Mouse (Mus musculus): ENCODE measurements around the gene Gart. TPM values are rescaled to one million over a fixed set of nuclear protein-coding genes. Genes with fewer than 3 reads are reported as not detected.

Gart gene
- polyA plus RNA-seq (2016; fragmentation: Nextera tagmentation; extraction: Ambion mirVana), result 118 and 124 TPM in 2 replicates

GRCm38 (mm10) chr16:91646681-91647419 is at the start of gene Gart:
Gene Gart, minus strand, starts transcription at chr16:91646952.
- Histone ChIP-seq H3K4me1 (peaks cover 19% of the 10 kb centered on the region), H3K4me3 (replicated peaks) (peak within 1 kb of the TSS; percentile 80), H3K9ac (peak within 1 kb of the TSS; percentile 87), H3K4me2 (peak within 1 kb of the TSS; percentile 95), H3K27me3 (no peaks in the 10 kb centered on the region), H3K27ac (peak within 1 kb of the TSS; percentile 98), H3K36me3 (replicated peaks) (peaks cover 14% of the 10 kb centered on the region), H3K9me3 (no peaks in the 10 kb centered on the region)
- under 1% methylated on average over 59 of the region's 59 CpGs for WGBS
- peak; percentile 90 for ATAC-seq (ENCODE audit: low FRiP score)

- H3K4me1 ChIP-seq, result no peaks in the 10 kb centered on the region
- no peaks in the 10 kb centered on the region for H3K9me3 ChIP-seq
- H3K27me3 ChIP-seq, result no peaks in the 10 kb centered on the region
- 83% methylated on average over 8 of the region's 8 CpGs for WGBS
- no peak overlapping the region for H3K4me3 ChIP-seq (replicated peaks)
- H3K36me3 ChIP-seq (replicated peaks), result peaks cover 29% of the 10 kb centered on the region
- ATAC-seq (ENCODE audit: low FRiP score), result no peak
- no peak overlapping the region for H3K27ac ChIP-seq
- no peak overlapping the region for H3K4me2 ChIP-seq
- H3K9ac ChIP-seq, result no peak overlapping the region
These were observed 48.5 kb upstream of the Gart start for GRCm38 (mm10) chr16:91695108-91695755.

DNA sequence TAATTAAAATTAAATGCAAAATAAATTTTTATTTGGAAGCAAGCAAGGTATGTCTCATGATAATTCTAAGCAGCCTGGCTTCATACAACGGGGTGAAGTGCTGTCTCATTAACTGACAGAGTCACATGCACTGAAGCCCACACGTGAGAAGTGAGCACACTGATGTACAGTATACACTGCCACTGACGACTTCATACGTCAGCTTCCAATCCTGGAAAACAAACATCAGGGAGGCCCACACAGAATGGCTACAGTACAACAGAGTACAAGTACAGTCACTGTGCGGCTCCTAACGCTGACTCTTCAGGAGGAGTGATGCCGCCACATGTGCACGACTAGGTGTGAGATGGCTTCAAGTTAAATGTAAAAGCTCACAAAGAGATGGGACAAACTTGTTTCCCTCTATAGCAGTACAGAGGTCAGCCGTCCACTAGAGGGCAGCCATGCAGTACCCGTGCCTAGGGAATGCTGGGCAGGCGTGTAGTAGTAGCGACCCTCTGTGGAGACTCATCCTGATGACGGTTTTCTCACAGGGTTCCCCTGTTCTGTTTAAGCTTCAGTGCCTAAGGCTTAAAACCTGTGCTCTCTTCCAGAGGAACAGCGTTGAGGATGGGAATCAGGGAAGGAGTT is 47.8 kb upstream of the Gart start:
- ATAC-seq (ENCODE audit: low FRiP score), result peak; percentile 93
- no peak overlapping the region for H3K4me3 ChIP-seq (replicated peaks)
- H3K36me3 ChIP-seq (replicated peaks), result peaks cover 26% of the 10 kb centered on the region
- WGBS, result 31% methylated on average over 14 of the region's 14 CpGs
- peaks cover 6% of the 10 kb centered on the region; the same call in 1 of the 2 replicates for H3K4me1 ChIP-seq
- no peak overlapping the region for H3K9ac ChIP-seq
- no peaks in the 10 kb centered on the region for H3K27me3 ChIP-seq
- H3K9me3 ChIP-seq, result no peaks in the 10 kb centered on the region
- H3K4me2 ChIP-seq, result no peak overlapping the region
- no peak overlapping the region for H3K27ac ChIP-seq

DNA sequence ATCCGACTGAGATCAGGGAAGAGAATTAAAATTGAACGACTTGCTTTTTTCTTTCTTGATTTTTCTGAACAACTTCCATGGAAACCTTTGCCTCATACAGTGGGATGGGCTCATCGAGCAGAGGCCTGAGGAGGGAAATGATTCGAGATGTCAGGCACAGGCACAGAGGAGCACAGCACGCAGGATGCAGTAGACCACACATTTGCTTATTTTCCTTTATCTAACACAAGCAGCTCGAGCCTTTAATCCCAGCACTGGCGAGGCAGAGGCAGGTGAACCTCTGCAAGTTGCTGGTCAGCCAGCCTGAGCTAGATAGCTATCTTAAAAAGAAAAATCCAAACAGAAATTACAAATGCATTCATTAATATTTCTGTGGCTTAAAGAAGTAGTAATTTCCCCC is 43.0 kb upstream of the Gart start:
- Histone ChIP-seq H3K4me1 (peaks cover 20% of the 10 kb centered on the region), H3K4me2 (0 out of 2 replicates have a peak overlapping the region, but pooled peaks have one; percentile 85), H3K27ac (no peak overlapping the region), H3K9me3 (no peaks in the 10 kb centered on the region), H3K36me3 (replicated peaks) (peaks cover 13% of the 10 kb centered on the region), H3K4me3 (replicated peaks) (no peak overlapping the region), H3K27me3 (no peaks in the 10 kb centered on the region), H3K9ac (no peak overlapping the region)
- WGBS, result 47% methylated on average over 7 of the region's 7 CpGs
- no peak for ATAC-seq (ENCODE audit: low FRiP score)

- ATAC-seq (ENCODE audit: low FRiP score), result peak; percentile 100
- under 1% methylated on average over 54 of the region's 71 CpGs for WGBS
- peak within 1 kb of the TSS; percentile 88 for H3K27ac ChIP-seq
These were observed 42.0 kb upstream of the Gart start, which contains the start of gene Donson for GRCm38 (mm10) chr16:91688619-91689334. Gene Donson, minus strand, starts transcription at chr16:91688770.

GRCm38 (mm10) chr16:91688023-91688618 is 41.4 kb upstream of the Gart start:
- Histone ChIP-seq H3K9me3 (no peaks in the 10 kb centered on the region), H3K9ac (peak overlapping the region; percentile 95), H3K4me2 (peak overlapping the region; percentile 85), H3K27ac (peak overlapping the region; percentile 88), H3K36me3 (replicated peaks) (peaks cover 28% of the 10 kb centered on the region), H3K4me3 (replicated peaks) (peak overlapping the region; percentile 91), H3K4me1 (peaks cover 20% of the 10 kb centered on the region), H3K27me3 (no peaks in the 10 kb centered on the region)
- ATAC-seq (ENCODE audit: low FRiP score), result peak; percentile 67
- 1% methylated on average over 42 of the region's 51 CpGs for WGBS

More at GRCm38 (mm10) chr16:91688619-91689334, 42.0 kb upstream of the Gart start, which contains the start of gene Donson:
- no peaks in the 10 kb centered on the region for H3K27me3 ChIP-seq
- H3K4me1 ChIP-seq, result peaks cover 20% of the 10 kb centered on the region
- H3K9me3 ChIP-seq, result no peaks in the 10 kb centered on the region
- H3K36me3 ChIP-seq (replicated peaks), result peaks cover 24% of the 10 kb centered on the region
- H3K4me2 ChIP-seq, result peak within 1 kb of the TSS; percentile 85
- peak within 1 kb of the TSS; percentile 91 for H3K4me3 ChIP-seq (replicated peaks)
- H3K9ac ChIP-seq, result peak within 1 kb of the TSS; percentile 95

DNA sequence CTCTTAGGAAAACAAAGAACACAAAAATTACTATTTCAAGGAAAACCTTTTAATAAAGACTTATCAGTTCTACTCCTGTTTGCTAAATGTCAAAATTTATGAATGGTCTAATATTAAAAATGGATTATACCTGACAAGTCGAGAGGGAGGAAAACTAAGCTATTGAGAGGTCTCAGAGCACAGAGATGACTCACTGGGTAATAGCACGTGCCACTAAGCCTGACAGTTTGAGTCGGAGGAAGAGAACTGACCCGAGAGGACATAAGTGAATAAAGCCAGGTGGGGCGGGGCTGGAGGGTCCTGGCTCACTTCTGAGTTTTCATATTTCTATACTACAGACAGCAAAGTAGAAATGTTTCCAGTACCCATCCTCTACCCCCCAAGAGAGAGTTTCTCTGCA is 39.6 kb upstream of the Gart start:
- Histone ChIP-seq H3K4me3 (replicated peaks) (no peak overlapping the region), H3K36me3 (replicated peaks) (peaks cover 44% of the 10 kb centered on the region), H3K27me3 (no peaks in the 10 kb centered on the region), H3K9me3 (no peaks in the 10 kb centered on the region), H3K27ac (no peak overlapping the region), H3K9ac (no peak overlapping the region), H3K4me1 (peaks cover 20% of the 10 kb centered on the region), H3K4me2 (no peak overlapping the region)
- WGBS, result 84% methylated on average over 5 of the region's 5 CpGs
- ATAC-seq (ENCODE audit: low FRiP score), result no peak

DNA sequence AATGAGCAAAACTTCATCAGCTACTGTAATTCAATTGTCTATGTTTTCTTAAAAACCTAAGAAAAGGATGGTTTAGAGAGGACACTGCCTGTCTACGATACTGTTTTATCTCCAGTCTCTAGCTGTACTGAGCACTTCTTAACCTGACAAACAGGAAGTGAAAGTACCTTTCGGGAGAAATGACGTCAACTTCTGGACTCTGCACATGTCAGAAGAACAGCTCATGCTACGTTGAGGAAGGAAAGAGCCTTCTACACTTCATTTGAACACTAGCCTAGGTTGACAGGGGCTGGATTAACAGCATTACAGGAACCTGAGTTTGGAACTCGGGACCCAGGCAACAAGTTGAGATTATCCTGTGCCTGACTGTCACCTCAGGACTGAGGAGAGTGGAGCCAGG is 38.8 kb upstream of the Gart start:
- no peak overlapping the region for H3K4me3 ChIP-seq (replicated peaks)
- H3K27ac ChIP-seq, result no peak overlapping the region
- no peak for ATAC-seq (ENCODE audit: low FRiP score)
- peaks cover 20% of the 10 kb centered on the region for H3K4me1 ChIP-seq
- H3K4me2 ChIP-seq, result no peak overlapping the region
- WGBS, result 90% methylated on average over 5 of the region's 5 CpGs
- H3K9me3 ChIP-seq, result no peaks in the 10 kb centered on the region
- peaks cover 44% of the 10 kb centered on the region for H3K36me3 ChIP-seq (replicated peaks)
- no peaks in the 10 kb centered on the region for H3K27me3 ChIP-seq
- no peak overlapping the region for H3K9ac ChIP-seq

DNA sequence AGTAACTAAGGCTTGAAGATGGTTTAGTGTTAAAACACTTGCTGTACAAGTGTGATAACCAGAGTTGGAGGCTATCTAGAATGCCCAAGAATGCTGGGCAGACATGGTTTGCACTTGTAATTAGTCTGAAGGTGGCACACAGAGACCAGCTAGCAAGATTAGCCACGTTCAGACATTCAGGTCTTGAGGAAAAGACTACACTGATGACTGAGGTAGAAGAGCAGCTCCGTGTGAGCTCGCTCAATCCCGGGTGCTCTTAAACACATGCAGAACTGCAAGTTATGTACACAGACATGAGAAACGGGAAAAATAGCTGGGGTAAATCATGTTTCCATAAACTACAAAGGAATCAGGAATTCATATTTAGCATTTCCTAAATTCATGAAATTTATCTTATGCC is 33.9 kb upstream of the Gart start:
- Histone ChIP-seq H3K9me3 (no peaks in the 10 kb centered on the region), H3K27ac (no peak overlapping the region), H3K4me3 (replicated peaks) (no peak overlapping the region), H3K9ac (no peak overlapping the region), H3K27me3 (no peaks in the 10 kb centered on the region), H3K4me1 (no peaks in the 10 kb centered on the region), H3K36me3 (replicated peaks) (peaks cover 79% of the 10 kb centered on the region), H3K4me2 (no peak overlapping the region)
- no peak for ATAC-seq (ENCODE audit: low FRiP score)
- 86% methylated on average over 5 of the region's 5 CpGs for WGBS

DNA sequence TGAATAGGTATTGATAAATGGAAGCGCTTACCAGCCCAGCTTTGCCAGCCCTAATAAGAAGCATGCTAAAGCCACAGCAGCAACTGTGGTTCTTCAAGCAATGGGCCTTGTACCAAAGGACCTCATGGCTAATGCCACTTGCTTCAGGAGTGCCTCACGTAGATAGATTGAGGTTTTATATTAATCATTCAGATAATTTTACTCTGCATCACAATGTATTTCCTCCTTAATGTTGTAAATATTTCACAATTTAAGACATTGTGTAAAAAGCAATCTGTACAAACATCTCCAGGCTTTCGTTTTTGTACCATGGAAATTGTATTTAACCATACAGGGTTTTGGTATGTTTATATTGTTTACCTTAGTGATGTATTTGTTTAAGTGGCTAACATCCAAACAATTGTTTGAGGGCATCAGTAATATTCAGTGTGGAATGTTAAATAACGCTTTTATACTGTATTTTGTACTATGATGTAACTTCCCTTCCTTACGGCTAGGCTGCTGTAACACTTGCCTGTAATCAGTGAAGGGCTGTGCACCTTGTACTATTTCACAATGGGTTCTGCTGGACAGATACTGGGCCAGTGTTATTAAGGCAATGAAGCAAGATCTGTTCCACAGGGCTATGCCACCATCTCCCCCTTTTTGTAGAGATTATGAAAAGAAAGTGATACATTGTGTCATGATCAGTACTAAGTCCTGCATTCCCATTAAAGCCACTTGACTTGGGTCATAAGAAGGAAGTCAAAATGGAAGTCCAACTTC is 31.6 kb upstream of the Gart start:
- WGBS, result 93% methylated on average over 5 of the region's 5 CpGs
- no peak overlapping the region for H3K27ac ChIP-seq
- H3K4me1 ChIP-seq, result no peaks in the 10 kb centered on the region
- H3K9me3 ChIP-seq, result no peaks in the 10 kb centered on the region
- H3K9ac ChIP-seq, result no peak overlapping the region
- ATAC-seq (ENCODE audit: low FRiP score), result no peak
- H3K36me3 ChIP-seq (replicated peaks), result peaks cover 76% of the 10 kb centered on the region
- H3K4me3 ChIP-seq (replicated peaks), result no peak overlapping the region
- H3K4me2 ChIP-seq, result no peak overlapping the region
- no peaks in the 10 kb centered on the region for H3K27me3 ChIP-seq

DNA sequence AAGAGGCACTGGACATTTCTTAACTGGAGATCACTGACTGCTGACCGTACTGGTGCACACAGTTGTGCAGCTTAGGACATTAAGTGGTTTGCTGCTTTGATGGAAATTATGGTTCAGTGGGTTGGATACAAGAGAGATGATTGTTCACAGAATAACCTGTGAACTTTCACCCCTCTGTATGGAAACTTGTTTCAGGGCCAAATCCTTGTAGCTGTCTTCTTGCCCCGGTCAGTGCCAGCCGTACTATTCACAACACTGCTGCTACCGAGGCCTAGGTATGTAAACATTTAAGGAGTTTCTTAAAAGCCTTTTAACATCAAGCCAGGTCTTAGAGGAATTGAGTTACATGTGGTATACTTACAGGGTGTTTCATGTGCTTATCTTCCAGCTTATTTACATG is 27.7 kb upstream of the Gart start:
- Histone ChIP-seq H3K9me3 (no peaks in the 10 kb centered on the region), H3K27me3 (no peaks in the 10 kb centered on the region), H3K36me3 (replicated peaks) (peaks cover 88% of the 10 kb centered on the region), H3K4me1 (no peaks in the 10 kb centered on the region), H3K4me3 (replicated peaks) (no peak overlapping the region), H3K27ac (no peak overlapping the region), H3K9ac (no peak overlapping the region), H3K4me2 (no peak overlapping the region)
- WGBS, result 87% methylated on average over 4 of the region's 4 CpGs
- no peak for ATAC-seq (ENCODE audit: low FRiP score)
